Mouse (Mus musculus): ENCODE results near the gene Myo9a.
"Not testable (repeated sequence)": the region's sequence is repeated elsewhere in the genome, so short reads cannot be mapped to it uniquely, and the experiment has no call there.

The Myo9a gene

DNA sequence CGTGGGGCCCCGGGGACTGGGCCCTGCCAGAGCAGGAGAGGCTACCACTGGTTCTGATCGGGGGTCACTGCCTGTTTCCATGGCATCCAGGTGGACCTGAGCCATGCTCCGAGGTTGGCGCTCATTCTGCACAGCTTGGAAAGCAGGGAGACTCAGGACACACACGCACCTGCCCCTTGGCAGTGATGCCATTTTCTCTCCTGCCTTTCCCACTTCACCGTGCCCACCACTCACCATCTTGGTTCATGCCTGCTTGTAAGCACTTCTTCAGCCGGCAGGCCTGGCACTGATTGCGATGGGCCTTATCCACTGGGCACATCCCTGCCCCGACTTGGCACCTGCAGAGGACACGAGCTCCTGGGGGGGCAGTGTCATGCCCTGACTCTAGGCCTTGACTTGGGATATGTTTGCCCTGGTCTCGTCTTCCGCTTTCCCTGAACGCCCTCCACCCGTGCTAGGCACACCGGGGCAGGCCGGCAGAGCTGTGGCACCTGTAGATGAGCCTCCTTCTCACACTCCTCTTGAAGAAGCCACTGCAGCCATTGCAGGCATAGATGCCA, 198.1 kb downstream of the Myo9a start:
- no peak for DNase-seq (ENCODE audit: low read depth, low spot score)

DNA sequence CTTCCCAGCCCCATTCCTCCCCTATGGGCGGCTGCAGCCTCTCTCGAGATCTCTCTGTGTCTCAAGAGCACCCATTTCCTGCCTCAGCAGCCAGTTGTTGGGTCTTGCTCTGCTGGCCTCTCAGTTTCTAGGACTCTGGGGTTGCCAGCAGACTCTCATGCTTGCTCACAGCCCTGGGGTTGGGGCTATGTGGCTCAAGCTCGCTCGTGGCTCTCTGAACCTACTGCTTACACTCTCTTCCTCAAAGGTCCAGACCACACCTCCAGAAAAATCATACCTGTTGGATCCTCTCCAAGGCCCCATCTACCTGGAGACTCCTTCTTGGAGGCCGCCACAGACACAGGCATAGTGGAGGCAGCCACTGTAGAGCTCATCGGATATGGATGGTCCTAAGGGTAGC, 198.8 kb downstream of the Myo9a start:
- DNase-seq (ENCODE audit: low read depth, low spot score), result no peak

DNA sequence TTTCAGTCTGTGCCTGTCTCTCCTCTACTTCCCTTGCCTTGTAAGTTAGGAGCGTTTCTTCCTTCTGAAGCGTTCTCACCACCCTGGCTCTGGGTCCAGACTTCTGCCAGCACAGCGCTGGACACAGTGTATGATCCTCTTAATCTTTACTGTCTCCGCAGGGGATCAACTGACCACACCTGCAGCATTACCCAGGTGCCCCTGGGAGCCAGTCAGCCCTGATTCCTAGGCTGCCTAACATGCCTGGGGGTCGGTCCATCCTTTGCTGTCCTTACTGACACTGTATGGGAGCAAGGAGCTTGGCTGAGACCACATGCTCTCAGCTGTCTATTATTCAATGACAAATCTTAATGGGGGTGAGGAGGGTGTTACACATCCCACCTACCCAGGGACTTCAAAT, 199.3 kb downstream of the Myo9a start:
- no peak for DNase-seq (ENCODE audit: low read depth, low spot score)

DNA sequence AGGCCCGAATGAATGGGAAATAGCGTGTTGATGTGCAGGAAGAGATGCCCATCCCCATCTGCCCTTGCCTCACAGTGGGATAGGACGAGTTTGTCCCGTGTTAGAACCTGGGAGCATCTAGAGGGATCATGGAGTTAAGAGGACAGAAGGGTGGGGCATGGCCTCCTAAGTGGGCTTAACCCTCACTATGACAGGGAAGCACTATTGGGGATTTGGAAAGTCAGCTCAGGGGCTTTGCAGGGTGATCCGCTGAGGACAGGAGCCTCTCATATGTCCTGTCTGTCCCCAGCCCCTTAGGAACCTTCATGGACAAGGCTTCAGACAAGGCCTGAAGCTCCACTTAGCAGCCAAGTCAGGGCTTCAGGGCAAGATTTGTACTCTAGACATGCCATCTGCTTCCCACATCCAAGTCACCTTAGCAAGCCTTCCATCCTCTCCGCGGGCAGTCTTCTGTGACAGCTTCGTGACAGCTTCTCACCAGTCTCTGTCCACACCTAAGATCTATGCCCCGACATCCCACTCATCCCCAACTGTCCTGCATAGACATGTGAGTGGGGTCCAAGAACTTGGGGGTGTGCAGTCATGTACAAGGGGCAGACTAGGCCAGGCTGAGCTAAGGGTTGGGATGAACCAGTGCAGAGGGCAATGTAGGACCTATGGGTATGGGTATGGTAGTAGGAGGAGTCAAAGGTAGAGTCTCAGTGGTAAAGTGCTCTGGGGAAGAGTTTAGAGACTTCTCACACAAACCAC, 200.5 kb downstream of the Myo9a start:
- no peak for DNase-seq (ENCODE audit: low read depth, low spot score)

DNA sequence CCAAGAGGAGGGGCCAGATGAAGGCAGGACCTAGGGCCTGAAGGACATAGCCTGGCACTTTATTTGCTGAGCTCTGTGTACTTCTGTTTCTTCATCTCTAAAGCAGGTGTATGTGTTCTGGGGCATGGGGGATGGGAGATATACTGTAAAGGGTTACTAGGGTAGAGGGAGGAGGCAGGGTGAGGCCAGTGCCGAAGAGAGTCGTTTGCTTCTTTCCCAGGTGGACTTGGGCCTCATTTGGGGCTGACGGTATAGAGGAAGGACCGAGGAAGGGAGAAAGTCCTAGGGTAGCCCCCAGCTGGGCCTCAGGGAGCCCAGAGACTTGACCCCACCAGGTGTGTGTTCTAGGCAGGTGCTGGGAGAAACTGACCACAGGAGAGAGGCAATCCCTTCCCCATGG, 201.2 kb downstream of the Myo9a start:
- DNase-seq (ENCODE audit: low read depth, low spot score), result no peak

DNA sequence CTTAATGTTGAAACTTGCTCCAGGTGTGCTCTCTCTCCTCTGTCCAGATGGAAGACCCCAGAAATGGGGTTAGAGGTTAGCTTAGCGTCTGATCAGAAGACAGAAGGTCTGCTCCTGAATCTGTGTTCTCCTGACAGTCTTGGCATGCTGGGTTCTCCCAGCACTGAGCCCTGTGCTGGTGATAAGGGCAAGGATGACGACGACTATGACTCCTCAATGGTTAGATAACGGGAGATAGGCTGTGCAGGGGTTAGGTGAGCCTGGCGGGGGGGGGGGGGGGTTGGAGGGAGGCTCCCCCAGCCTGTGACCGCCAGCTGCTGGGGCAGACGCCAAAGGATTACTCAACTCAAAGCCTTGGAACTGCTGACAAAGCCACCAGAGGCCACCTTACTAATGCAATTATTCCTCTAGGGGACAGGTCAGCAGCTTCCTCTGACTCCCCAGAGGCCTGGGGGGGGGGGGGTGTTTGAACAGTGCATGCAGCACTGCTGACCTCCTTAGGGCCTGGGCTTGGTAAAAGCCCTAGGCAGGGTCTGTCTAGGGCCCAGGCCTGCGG, 201.9 kb downstream of the Myo9a start:
- DNase-seq (ENCODE audit: low read depth, low spot score), result no peak

DNA sequence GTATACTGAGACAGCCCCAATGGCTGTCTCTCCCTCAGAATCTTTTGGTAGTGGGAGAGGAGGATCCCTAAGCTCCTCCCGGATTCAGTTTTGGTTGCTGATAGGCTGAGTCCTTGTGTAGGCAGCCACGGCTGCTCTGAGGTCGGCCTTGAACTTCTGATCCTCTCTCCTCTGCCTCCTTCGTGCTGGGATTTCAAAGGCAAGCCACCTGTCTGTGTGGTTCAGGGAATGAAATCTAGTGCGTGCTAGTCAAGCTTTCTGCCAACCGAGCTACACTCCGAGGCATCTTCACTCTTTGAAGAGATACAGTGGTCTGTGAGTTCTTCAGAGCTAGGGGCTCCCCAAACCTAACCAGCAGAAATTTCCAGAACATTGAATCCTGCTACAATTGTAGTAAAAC, 202.9 kb downstream of the Myo9a start:
- no peak for DNase-seq (ENCODE audit: low read depth, low spot score)

DNA sequence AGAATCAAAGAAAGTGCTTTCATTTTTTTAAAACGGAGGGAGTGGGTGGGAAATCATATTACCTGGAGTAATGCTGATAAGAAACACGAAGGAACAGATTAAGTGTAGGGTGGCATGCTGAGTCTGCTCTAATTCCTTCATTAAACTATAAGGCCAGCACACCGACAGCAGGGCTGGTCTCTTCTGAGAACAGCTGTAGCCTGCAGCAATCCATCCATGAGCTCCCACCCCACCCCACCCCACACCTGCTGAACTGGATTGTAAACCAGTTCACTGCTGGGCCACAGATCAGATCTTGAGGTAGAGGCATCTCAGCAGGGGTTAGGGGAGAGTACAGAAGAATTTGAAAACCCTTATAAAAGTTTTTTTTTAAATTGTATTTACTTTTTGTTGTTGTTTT, 204.5 kb downstream of the Myo9a start:
- no peak for DNase-seq (ENCODE audit: low read depth, low spot score)

DNA sequence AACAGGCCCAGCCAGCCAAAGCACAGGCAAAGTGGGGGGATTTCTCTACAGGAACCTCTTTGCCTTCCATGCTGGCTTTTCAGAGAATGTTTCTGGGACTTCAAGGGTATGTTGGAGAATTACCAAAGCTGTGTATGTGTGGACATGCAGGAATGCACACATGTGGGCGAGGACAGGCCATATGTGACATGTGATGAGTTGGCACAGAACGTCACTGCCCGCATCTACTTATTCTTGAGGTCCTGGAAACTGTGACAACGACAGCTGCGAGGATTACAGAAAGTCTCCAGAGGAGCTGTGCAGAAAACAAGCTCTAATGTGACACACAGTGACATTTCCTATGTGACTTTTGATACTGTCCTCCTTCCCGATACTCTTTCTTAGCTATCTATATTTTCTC, 205.0 kb downstream of the Myo9a start:
- no peak for DNase-seq (ENCODE audit: low read depth, low spot score)

DNA sequence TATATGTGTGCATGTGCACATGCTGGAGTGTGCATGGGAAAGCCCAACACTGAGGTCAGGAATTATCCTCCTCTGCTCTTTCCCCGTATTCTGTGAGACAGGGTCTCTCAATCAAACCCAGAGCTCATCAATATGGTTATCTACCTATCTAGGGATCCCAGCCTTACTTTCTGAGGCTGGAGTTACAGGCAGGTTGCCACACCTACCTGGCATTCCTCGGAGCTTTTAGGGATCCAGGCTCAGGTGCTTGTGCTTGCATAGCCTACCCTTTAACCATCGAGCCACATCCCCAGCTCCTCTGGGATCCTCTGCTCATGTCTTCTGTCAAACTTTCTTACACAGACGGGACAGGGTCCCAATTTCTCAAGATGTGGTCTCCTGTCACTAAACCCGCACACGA, 205.8 kb downstream of the Myo9a start:
- DNase-seq (ENCODE audit: low read depth, low spot score), result peak; percentile 50

DNA sequence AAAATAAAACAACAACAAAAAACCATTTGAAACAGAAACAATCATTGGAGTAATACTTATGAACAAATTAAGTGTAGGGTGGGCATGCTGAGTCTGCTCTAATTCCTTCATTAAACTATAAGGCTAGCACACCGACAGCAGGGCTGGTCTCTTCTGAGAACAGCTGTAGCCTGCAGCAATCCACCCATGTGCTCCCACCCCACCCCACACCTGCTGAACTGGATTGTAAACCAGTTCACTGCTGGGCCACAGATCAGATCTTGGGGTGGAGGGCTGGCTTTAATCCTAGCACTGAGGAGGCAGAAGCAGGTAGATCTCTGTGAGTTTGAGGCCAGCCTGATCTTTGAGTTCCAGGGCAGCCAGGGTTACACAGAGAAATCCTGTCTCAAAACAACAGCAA, 207.4 kb downstream of the Myo9a start:
- not testable (repeated sequence) for DNase-seq (ENCODE audit: low read depth, low spot score)

DNA sequence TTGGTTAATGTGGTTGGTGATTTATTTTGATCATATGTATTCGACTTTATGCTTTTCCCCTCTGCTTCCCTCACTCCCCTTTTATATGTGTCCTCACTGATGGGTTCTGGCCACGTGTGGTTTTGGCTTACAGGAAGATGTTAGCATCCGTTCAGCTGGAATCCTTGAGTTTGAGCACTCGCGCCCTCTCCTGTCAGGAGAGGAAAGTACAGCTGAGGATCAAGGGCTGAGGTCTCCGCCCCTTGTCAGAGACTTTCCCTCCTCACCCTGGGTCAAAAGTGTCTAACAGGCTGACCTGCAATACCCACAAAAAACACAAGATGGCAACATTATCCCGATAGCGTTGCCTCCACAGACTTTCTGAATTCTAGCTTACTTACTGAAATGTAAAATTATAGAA, 208.6 kb downstream of the Myo9a start:
- peak; percentile 97 for DNase-seq (ENCODE audit: low read depth, low spot score)

DNA sequence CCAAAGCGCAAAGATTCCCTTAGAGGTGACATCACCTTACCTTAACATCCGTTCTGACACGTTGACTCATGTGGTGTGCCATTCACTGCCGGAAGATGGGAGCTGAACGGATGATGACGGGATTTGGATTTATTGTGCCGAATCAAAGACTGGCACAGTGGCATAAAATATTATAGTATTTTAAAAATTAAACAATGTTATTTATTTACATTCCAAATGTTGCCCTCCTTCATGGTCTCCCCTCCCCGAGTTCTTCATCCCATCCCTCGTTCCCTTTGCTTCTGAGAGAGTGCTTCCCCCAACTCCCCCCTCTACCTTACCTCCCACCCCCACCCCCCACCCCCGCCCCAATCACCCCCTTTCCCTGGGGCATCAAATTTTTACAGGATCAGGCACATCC, 209.9 kb downstream of the Myo9a start, which contains the start of gene Nr2e3:
Nr2e3 (minus strand) TSS at position 101 of the 400 bp plus-strand sequence.
- no peak for DNase-seq (ENCODE audit: low read depth, low spot score)

DNA sequence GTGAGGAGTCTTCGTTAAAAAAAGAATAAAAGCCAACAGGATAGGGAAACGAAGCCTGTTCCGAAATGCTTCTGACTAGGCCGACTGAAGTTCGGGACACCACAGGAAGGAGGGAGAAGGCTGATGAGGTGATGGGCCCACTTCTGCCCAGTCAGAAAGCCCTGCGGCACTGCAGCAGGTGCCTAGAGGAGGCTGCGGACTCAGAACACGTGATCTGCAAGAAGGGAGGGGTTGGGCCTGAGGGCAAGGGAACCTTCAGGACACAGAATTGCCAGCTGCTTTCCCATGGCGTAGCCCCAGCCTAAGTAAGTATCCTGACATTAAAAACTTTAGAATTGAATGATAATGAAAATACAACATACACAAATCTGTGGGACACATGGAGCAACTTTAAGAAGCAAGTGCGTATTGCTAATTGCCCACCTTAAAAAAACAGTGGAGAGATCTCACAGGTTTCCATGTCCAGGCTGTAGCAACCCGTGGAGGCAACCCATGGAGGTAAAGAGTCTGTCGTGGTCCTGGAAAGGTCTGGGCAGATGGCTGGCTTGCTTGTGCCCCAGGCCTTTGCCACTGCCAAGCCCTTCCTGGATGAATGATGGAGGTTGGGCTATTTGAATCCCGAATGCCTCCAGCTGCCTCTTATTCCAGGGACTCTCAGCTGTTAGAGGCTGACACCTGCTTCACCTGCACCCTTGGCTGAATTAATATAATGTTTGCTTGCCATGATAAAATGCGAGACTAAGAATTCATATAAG, 210.7 kb downstream of the Myo9a start:
- DNase-seq (ENCODE audit: low read depth, low spot score), result no peak

DNA sequence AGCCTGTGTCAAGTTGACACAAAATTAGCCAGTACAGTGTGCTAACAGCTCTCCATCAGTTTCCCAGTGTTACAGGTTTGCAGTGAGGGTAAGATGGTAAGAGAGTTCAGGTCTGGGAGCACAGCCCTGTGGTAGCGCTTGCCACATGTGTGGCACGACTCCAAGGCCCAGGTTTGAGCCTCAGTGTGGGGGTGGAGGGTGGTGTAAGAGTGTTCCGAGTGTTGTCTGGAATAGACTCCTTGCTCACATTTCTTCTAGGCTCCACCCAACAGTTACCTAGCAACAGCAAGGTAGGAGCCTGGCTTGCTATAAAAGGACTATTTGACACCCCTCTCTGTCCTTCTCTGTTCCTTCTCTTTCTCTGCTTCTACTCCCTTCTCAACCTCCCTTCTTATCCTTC, 213.7 kb downstream of the Myo9a start:
- no peak for DNase-seq (ENCODE audit: low read depth, low spot score)

DNA sequence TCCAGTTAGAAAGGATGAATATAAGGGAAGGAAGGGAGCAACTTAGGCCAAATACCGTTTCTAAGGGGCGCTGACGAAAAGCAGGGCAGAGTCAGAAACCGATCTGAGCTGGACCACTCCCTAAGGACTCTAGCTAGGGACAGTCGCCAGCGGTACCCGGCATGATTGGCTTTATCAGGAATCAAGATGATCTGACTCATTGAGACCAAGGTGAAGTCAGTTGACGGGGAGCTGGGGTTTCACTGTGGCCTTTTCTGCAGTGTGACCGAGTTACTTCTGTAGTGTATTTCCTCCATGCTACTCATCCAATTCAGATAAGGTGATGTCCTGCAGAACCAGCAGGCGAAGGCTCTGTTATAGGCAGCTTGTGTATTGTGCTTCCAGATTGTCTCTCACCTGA, 214.3 kb downstream of the Myo9a start:
- DNase-seq (ENCODE audit: low read depth, low spot score), result no peak

DNA sequence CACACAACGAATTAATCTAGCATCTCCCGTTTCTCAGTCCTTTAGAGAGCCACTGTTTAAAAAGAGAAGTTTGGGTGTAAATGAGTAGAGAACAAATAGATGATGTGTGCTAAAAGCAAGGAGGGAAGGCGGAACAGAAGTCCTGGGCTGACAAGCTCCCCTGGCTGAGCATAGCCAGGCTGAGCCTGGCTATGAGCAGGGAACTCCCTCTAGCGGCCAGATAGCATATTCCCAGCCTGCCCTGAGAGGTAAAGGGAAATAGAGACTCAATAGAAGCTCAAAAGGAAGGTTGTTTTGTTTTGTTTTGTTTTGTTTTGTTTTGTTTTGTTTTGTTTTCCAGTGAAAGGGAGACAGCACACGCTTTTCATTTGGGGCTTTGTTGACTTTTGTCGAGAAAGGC, 218.7 kb downstream of the Myo9a start:
- peak; percentile 64 for DNase-seq (ENCODE audit: low read depth, low spot score)

DNA sequence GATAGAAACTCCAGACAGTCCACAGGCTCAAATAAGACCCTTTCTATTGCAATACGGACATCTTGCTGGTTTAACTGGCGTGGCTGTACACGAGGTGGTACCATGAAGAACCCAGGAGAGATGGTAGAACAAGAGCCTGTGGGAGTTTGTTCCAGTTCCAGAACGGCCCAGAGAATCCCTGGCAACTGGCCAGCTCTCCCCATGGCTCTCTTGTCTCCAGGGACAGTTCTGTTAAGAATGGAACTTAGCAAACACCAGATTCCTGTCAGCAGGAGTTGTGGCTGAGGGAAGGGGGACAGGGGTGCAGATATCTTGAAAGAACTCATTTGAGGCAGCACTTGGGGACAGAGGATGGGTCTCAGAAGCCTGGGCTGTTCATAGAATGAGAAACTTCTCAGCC, 220.6 kb downstream of the Myo9a start:
- no peak for DNase-seq (ENCODE audit: low read depth, low spot score)

All from ES-CJ7 (cell line).